Mouse (Mus musculus) limb, embryonic 15.5 days (tissue): Measurements from ENCODE around the gene Ntrk2. TPM values are rescaled to one million over a fixed set of nuclear protein-coding genes. Genes with fewer than 3 reads are reported as not detected.
"Not testable (repeated sequence)": the region's sequence is repeated elsewhere in the genome, so short reads cannot be mapped to it uniquely, and the experiment has no call there.

Experiments used
- ATAC-seq: fragments of 200-750 bp; cut with Nextera tagmentation; 2 replicates; pipeline ENCODE4 v1.8.0; 2017; ENCODE audit warnings: low read depth, moderate TSS enrichment; ENCODE audit not compliant: insufficient number of reproducible peaks, low FRiP score, low TSS enrichment
- H3K27ac ChIP-seq: fragments of 300-500 bp; sonication (generic); 2 replicates; pipeline ENCODE4 v1.5.1; 2015; ENCODE audit warnings: moderate library complexity, mild to moderate bottlenecking, inconsistent platforms
- H3K27me3 ChIP-seq: fragments of 300-500 bp; sonication (generic); 2 replicates; pipeline ENCODE4 v1.6.1; 2015; ENCODE audit warnings: inconsistent platforms
- H3K36me3 ChIP-seq: fragments of 300-500 bp; sonication (generic); 2 replicates; pipeline ENCODE4 v1.6.1; 2015; ENCODE audit warnings: inconsistent platforms
- H3K4me1 ChIP-seq: fragments of 300-500 bp; sonication (generic); 2 replicates; pipeline ENCODE4 v1.6.1; 2015; ENCODE audit warnings: inconsistent platforms
- H3K4me2 ChIP-seq: fragments of 300-500 bp; sonication (generic); 2 replicates; pipeline ENCODE4 v1.6.1; 2015; ENCODE audit warnings: mild to moderate bottlenecking, inconsistent platforms
- H3K4me3 ChIP-seq: fragments of 300-500 bp; sonication (generic); 2 replicates; pipeline ENCODE4 v1.5.1; 2015; ENCODE audit warnings: mild to moderate bottlenecking, inconsistent platforms
- H3K9ac ChIP-seq: fragments of 300-500 bp; sonication (generic); 2 replicates; pipeline ENCODE4 v1.6.1; 2015; ENCODE audit warnings: inconsistent platforms
- H3K9me3 ChIP-seq: fragments of 300-500 bp; sonication (generic); 2 replicates; pipeline ENCODE4 v1.6.1; 2016; ENCODE audit warnings: inconsistent platforms
- WGBS: fragments of 180-500 bp; shearing (Covaris S2); methylation state at CpG from one replicate; pipeline ENCODE4 v1.1.7; 2015; 5-methylcytosine and 5-hydroxymethylcytosine counted together
- polyA plus RNA-seq: library from polyadenylated mRNA; unstranded; fragments of >200 nt; fragmentation: Nextera tagmentation; extraction: Ambion mirVana; gene quantifications from 2 replicates; pipeline ENCODE4 v1.2.1, GENCODE M21; 2015

Gene Ntrk2
- polyA plus RNA-seq, 1 experiment from 2014 or later, result 17.9 TPM

GRCm38 (mm10) chr13:59079761-59080461, 273.5 kb downstream of the Ntrk2 start:
- no peak for ATAC-seq
- Histone ChIP-seq H3K4me3 (no peak overlapping the region), H3K4me2 (no peak overlapping the region), H3K9me3 (no peaks in the 10 kb centered on the region), H3K27ac (no peak overlapping the region), H3K27me3 (peaks cover 19% of the 10 kb centered on the region), H3K4me1 (no peaks in the 10 kb centered on the region), H3K9ac (no peak overlapping the region), H3K36me3 (no peaks in the 10 kb centered on the region)
- WGBS, result 63% methylated on average over 7 of the region's 7 CpGs

- Histone ChIP-seq H3K4me3 (no peak overlapping the region), H3K27me3 (peaks cover 15% of the 10 kb centered on the region), H3K4me2 (no peak overlapping the region), H3K9ac (no peak overlapping the region), H3K27ac (no peak overlapping the region), H3K4me1 (no peaks in the 10 kb centered on the region), H3K9me3 (no peaks in the 10 kb centered on the region), H3K36me3 (no peaks in the 10 kb centered on the region)
- 83% methylated on average over 5 of the region's 5 CpGs for WGBS
- no peak for ATAC-seq
Observed at GRCm38 (mm10) chr13:59080468-59080867, 274.1 kb downstream of the Ntrk2 start.

GRCm38 (mm10) chr13:59089016-59089415, 282.6 kb downstream of the Ntrk2 start:
- H3K9me3 ChIP-seq, result no peaks in the 10 kb centered on the region
- H3K36me3 ChIP-seq, result no peaks in the 10 kb centered on the region
- ATAC-seq, result no peak
- H3K4me1 ChIP-seq, result peaks cover 8% of the 10 kb centered on the region
- no peak overlapping the region for H3K27ac ChIP-seq
- WGBS, result 83% methylated on average over 4 of the region's 4 CpGs
- no peak overlapping the region for H3K9ac ChIP-seq
- no peak overlapping the region for H3K4me3 ChIP-seq
- no peak overlapping the region for H3K4me2 ChIP-seq
- peaks cover 8% of the 10 kb centered on the region; the same call in 1 of the 2 replicates for H3K27me3 ChIP-seq

GRCm38 (mm10) chr13:59091138-59091971, 285.0 kb downstream of the Ntrk2 start:
- Histone ChIP-seq H3K4me1 (peaks cover 18% of the 10 kb centered on the region), H3K4me2 (no peak overlapping the region), H3K27ac (no peak overlapping the region), H3K4me3 (no peak overlapping the region), H3K27me3 (peaks cover 13% of the 10 kb centered on the region; the same call in 1 of the 2 replicates), H3K36me3 (no peaks in the 10 kb centered on the region), H3K9me3 (no peaks in the 10 kb centered on the region), H3K9ac (no peak overlapping the region)
- 57% methylated on average over 13 of the region's 13 CpGs for WGBS
- no peak for ATAC-seq

GRCm38 (mm10) chr13:59092045-59092857, 285.9 kb downstream of the Ntrk2 start:
- H3K4me1 ChIP-seq, result peaks cover 16% of the 10 kb centered on the region
- H3K36me3 ChIP-seq, result no peaks in the 10 kb centered on the region
- H3K4me3 ChIP-seq, result no peak overlapping the region
- 65% methylated on average over 10 of the region's 10 CpGs for WGBS
- H3K9me3 ChIP-seq, result no peaks in the 10 kb centered on the region
- no peak for ATAC-seq
- H3K27me3 ChIP-seq, result peaks cover 17% of the 10 kb centered on the region; the same call in 1 of the 2 replicates
- no peak overlapping the region for H3K27ac ChIP-seq
- no peak overlapping the region for H3K9ac ChIP-seq
- H3K4me2 ChIP-seq, result no peak overlapping the region

GRCm38 (mm10) chr13:59092858-59093154, 286.4 kb downstream of the Ntrk2 start:
- H3K9ac ChIP-seq, result no peak overlapping the region
- 10% methylated on average over 4 of the region's 4 CpGs for WGBS

GRCm38 (mm10) chr13:59094722-59095121, 288.4 kb downstream of the Ntrk2 start:
- H3K27ac ChIP-seq, result no peak overlapping the region
- no peaks in the 10 kb centered on the region for H3K9me3 ChIP-seq
- H3K4me2 ChIP-seq, result no peak overlapping the region
- peaks cover 39% of the 10 kb centered on the region; the same call in 1 of the 2 replicates for H3K27me3 ChIP-seq
- no peak overlapping the region for H3K9ac ChIP-seq
- H3K4me3 ChIP-seq, result no peak overlapping the region
- H3K36me3 ChIP-seq, result no peaks in the 10 kb centered on the region
- ATAC-seq, result no peak
- peaks cover 16% of the 10 kb centered on the region for H3K4me1 ChIP-seq
- 78% methylated on average over 7 of the region's 7 CpGs for WGBS

More at GRCm38 (mm10) chr13:59092858-59093154, 286.4 kb downstream of the Ntrk2 start:
- peak; percentile 46; the same call in 1 of the 2 replicates for ATAC-seq
- H3K4me2 ChIP-seq, result no peak overlapping the region
- no peak overlapping the region for H3K27ac ChIP-seq
- peaks cover 16% of the 10 kb centered on the region for H3K4me1 ChIP-seq
- no peak overlapping the region for H3K4me3 ChIP-seq
- peaks cover 20% of the 10 kb centered on the region; the same call in 1 of the 2 replicates for H3K27me3 ChIP-seq
- no peaks in the 10 kb centered on the region for H3K9me3 ChIP-seq
- no peaks in the 10 kb centered on the region for H3K36me3 ChIP-seq

- no peak overlapping the region for H3K4me2 ChIP-seq
- peaks cover 16% of the 10 kb centered on the region for H3K4me1 ChIP-seq
- H3K27ac ChIP-seq, result peak overlapping the region; percentile 47; the same call in 1 of the 2 replicates
- H3K9ac ChIP-seq, result no peak overlapping the region
- peak; percentile 49; the same call in 1 of the 2 replicates for ATAC-seq
- H3K4me3 ChIP-seq, result no peak overlapping the region
- WGBS, result 8% methylated on average over 10 of the region's 10 CpGs
- no peaks in the 10 kb centered on the region for H3K36me3 ChIP-seq
- peaks cover 46% of the 10 kb centered on the region; the same call in 1 of the 2 replicates for H3K27me3 ChIP-seq
- no peaks in the 10 kb centered on the region for H3K9me3 ChIP-seq
Observed at GRCm38 (mm10) chr13:59095811-59096391, 289.5 kb downstream of the Ntrk2 start.

GRCm38 (mm10) chr13:59100086-59100485, 293.7 kb downstream of the Ntrk2 start:
- Histone ChIP-seq H3K27me3 (peaks cover 32% of the 10 kb centered on the region; the same call in 1 of the 2 replicates), H3K9ac (no peak overlapping the region), H3K9me3 (no peaks in the 10 kb centered on the region), H3K36me3 (no peaks in the 10 kb centered on the region), H3K4me1 (peaks cover 8% of the 10 kb centered on the region), H3K27ac (no peak overlapping the region), H3K4me2 (no peak overlapping the region), H3K4me3 (no peak overlapping the region)
- ATAC-seq, result no peak
- 47% methylated on average over 10 of the region's 10 CpGs for WGBS

- H3K4me2 ChIP-seq, H3K9me3 ChIP-seq, H3K27ac ChIP-seq, H3K9ac ChIP-seq, ATAC-seq, H3K36me3 ChIP-seq, H3K4me1 ChIP-seq, H3K27me3 ChIP-seq, H3K4me3 ChIP-seq: not testable (repeated sequence)
- 96% methylated on average over 10 of the region's 10 CpGs for WGBS
Observed at GRCm38 (mm10) chr13:59107791-59108190, 301.4 kb downstream of the Ntrk2 start.

- WGBS, result 88% methylated on average over 5 of the region's 5 CpGs
- no peak overlapping the region for H3K4me2 ChIP-seq
- no peak for ATAC-seq
- H3K9me3 ChIP-seq, result no peaks in the 10 kb centered on the region
- H3K27me3 ChIP-seq, result no peaks in the 10 kb centered on the region
- no peak overlapping the region for H3K4me3 ChIP-seq
- H3K36me3 ChIP-seq, result no peaks in the 10 kb centered on the region
- H3K4me1 ChIP-seq, result no peaks in the 10 kb centered on the region
- H3K9ac ChIP-seq, result no peak overlapping the region
- no peak overlapping the region for H3K27ac ChIP-seq
Observed at GRCm38 (mm10) chr13:59110107-59110506, 303.7 kb downstream of the Ntrk2 start.
